Comparison of ENCODE assay signal across 25 mouse cellular contexts in genomic region chr10:117699914-117700313, GRCm38 (mm10). TPM values are rescaled to one million over a fixed set of nuclear protein-coding genes. Genes with fewer than 3 reads are reported as not detected.
"Had no signal": no experiment of that assay in that cellular context is flagged by ENCODE, and none has a peak within 500 bp of the region (broad histone marks: within the 10 kb centered on the region; RNA-seq: fewer than 3 reads in every experiment).

No protein-coding gene starts in this region.

- DNase-seq: cerebellum, adult 9-11 months; cerebellum, postnatal 10 days; cerebellum, postnatal 14 days; cerebellum, postnatal 25 days; cerebellum, postnatal 36 days; embryo, embryonic 11 days; gastrocnemius, adult 2 months; gastrocnemius, postnatal 10 days; gastrocnemius, postnatal 14 days; gastrocnemius, postnatal 25 days; gastrocnemius, postnatal 36 days; heart, adult 18-20 months; heart, adult 2 months had no signal

- H3K4me3 ChIP-seq: embryonic facial prominence, embryonic 10.5 days; embryonic facial prominence, embryonic 12.5 days; embryonic facial prominence, embryonic 13.5 days; embryonic facial prominence, embryonic 15.5 days; erythroblast, embryonic 14.5 days; forebrain, embryonic 10.5 days; forebrain, embryonic 12.5 days; forebrain, embryonic 13.5 days; forebrain, embryonic 15.5 days; gastrocnemius, adult 2 months; heart, adult 2 months; heart, embryonic 10.5 days had no signal

- H3K4me2 ChIP-seq: embryonic facial prominence, embryonic 12.5 days; embryonic facial prominence, embryonic 13.5 days; embryonic facial prominence, embryonic 15.5 days; forebrain, embryonic 12.5 days; forebrain, embryonic 13.5 days; forebrain, embryonic 15.5 days had no signal

- H3K9ac ChIP-seq: embryonic facial prominence, embryonic 12.5 days; embryonic facial prominence, embryonic 13.5 days; embryonic facial prominence, embryonic 15.5 days; forebrain, embryonic 12.5 days; forebrain, embryonic 13.5 days; forebrain, embryonic 15.5 days had no signal

- H3K9me3 ChIP-seq: embryonic facial prominence, embryonic 10.5 days; embryonic facial prominence, embryonic 12.5 days; embryonic facial prominence, embryonic 13.5 days; embryonic facial prominence, embryonic 15.5 days; forebrain, embryonic 10.5 days; forebrain, embryonic 12.5 days; forebrain, embryonic 13.5 days; forebrain, embryonic 15.5 days; heart, embryonic 10.5 days had no signal

- ATAC-seq: forebrain, embryonic 13.5 days; forebrain, embryonic 14.5 days; forebrain, embryonic 15.5 days; forebrain, embryonic 16.5 days had no signal

- H3K4me1 ChIP-seq: embryonic facial prominence, embryonic 10.5 days; embryonic facial prominence, embryonic 12.5 days; embryonic facial prominence, embryonic 13.5 days; embryonic facial prominence, embryonic 15.5 days; forebrain, embryonic 10.5 days; forebrain, embryonic 12.5 days; forebrain, embryonic 13.5 days; forebrain, embryonic 15.5 days; heart, embryonic 10.5 days had no signal

- H3K27ac ChIP-seq: embryonic facial prominence, embryonic 10.5 days; embryonic facial prominence, embryonic 12.5 days; embryonic facial prominence, embryonic 13.5 days; embryonic facial prominence, embryonic 15.5 days; forebrain, embryonic 10.5 days; forebrain, embryonic 12.5 days; forebrain, embryonic 13.5 days; forebrain, embryonic 15.5 days; gastrocnemius, adult 2 months; heart, adult 2 months; heart, embryonic 10.5 days had no signal

- H3K27me3 ChIP-seq: embryonic facial prominence, embryonic 12.5 days; embryonic facial prominence, embryonic 13.5 days; embryonic facial prominence, embryonic 15.5 days; forebrain, embryonic 12.5 days; forebrain, embryonic 13.5 days; forebrain, embryonic 15.5 days had no signal

RNA-seq across cellular contexts. Expression of gene Slc35e3, which starts 46.3 kb away (rescaled TPM):
- polyA plus RNA-seq: erythroblast, embryonic 14.5 days had no signal
